Mouse (Mus musculus) hindbrain, embryonic 15.5 days (tissue): Measurements from ENCODE around the gene Eln. TPM values are rescaled to one million over a fixed set of nuclear protein-coding genes. Genes with fewer than 3 reads are reported as not detected.

Experiments
- ATAC-seq: fragments of 200-750 bp; cut with Nextera tagmentation; 2 replicates; pipeline ENCODE4 v1.8.0; 2017; ENCODE audit warnings: low read depth, moderate number of reproducible peaks, moderate TSS enrichment; ENCODE audit not compliant: low FRiP score
- H3K27ac ChIP-seq: fragments of 300-500 bp; sonication (generic); replicated peaks from 2 replicates; pipeline ENCODE4 v1.5.1; 2015; ENCODE audit warnings: mild to moderate bottlenecking, inconsistent platforms
- H3K27me3 ChIP-seq: fragments of 300-500 bp; sonication (generic); 2 replicates; pipeline ENCODE4 v1.6.1; 2015; ENCODE audit warnings: control low read depth, inconsistent platforms
- H3K36me3 ChIP-seq: fragments of 300-500 bp; sonication (generic); 2 replicates; pipeline ENCODE4 v1.6.1; 2015; ENCODE audit warnings: control low read depth, inconsistent platforms
- H3K4me1 ChIP-seq: fragments of 300-500 bp; sonication (generic); replicated peaks from 2 replicates; pipeline ENCODE4 v1.6.1; 2015; ENCODE audit warnings: control low read depth, inconsistent platforms
- H3K4me2 ChIP-seq: fragments of 300-500 bp; sonication (generic); 2 replicates; pipeline ENCODE4 v1.6.1; 2015; ENCODE audit warnings: moderate library complexity, mild to moderate bottlenecking, inconsistent platforms
- H3K4me3 ChIP-seq: fragments of 300-500 bp; sonication (generic); 2 replicates; pipeline ENCODE4 v1.5.1; 2015; ENCODE audit warnings: mild to moderate bottlenecking, inconsistent platforms
- H3K9ac ChIP-seq: fragments of 300-500 bp; sonication (generic); 2 replicates; pipeline ENCODE4 v1.6.1; 2015; ENCODE audit warnings: inconsistent platforms
- H3K9me3 ChIP-seq: fragments of 300-500 bp; sonication (generic); 2 replicates; pipeline ENCODE4 v1.6.1; 2016; ENCODE audit warnings: control low read depth, inconsistent platforms
- WGBS: fragments of 180-500 bp; shearing (Covaris S2); methylation state at CpG from one replicate; pipeline ENCODE4 v1.1.7; 2015; 5-methylcytosine and 5-hydroxymethylcytosine counted together
- polyA plus RNA-seq: library from polyadenylated mRNA; unstranded; fragments of >200 nt; fragmentation: Nextera tagmentation; extraction: Ambion mirVana; gene quantifications from 2 replicates; pipeline ENCODE4 v1.2.1, GENCODE M21; 2015

Gene Eln
- polyA plus RNA-seq, 1 experiment from 2014 or later, result 21.0 TPM

- peaks cover 15% of the 10 kb centered on the region for H3K36me3 ChIP-seq
- no peaks in the 10 kb centered on the region for H3K27me3 ChIP-seq
- H3K9me3 ChIP-seq, result no peaks in the 10 kb centered on the region
- H3K27ac ChIP-seq, result no peak overlapping the region
- H3K4me1 ChIP-seq, result peaks cover 29% of the 10 kb centered on the region
- H3K4me3 ChIP-seq, result no peak overlapping the region
- ATAC-seq, result no peak
- 59% methylated on average over 8 of the region's 8 CpGs for WGBS
- no peak overlapping the region for H3K9ac ChIP-seq
- no peak overlapping the region for H3K4me2 ChIP-seq
Observed at GRCm38 (mm10) chr5:134678827-134679546, 68.1 kb downstream of the Eln start.

GRCm38 (mm10) chr5:134678031-134678430, 69.1 kb downstream of the Eln start:
- ATAC-seq, result no peak
- no peak overlapping the region for H3K27ac ChIP-seq
- no peak overlapping the region for H3K4me2 ChIP-seq
- H3K4me3 ChIP-seq, result no peak overlapping the region
- WGBS, result 88% methylated on average over 3 of the region's 3 CpGs
- H3K9ac ChIP-seq, result no peak overlapping the region
- no peaks in the 10 kb centered on the region for H3K27me3 ChIP-seq
- no peaks in the 10 kb centered on the region for H3K9me3 ChIP-seq
- H3K4me1 ChIP-seq, result peaks cover 29% of the 10 kb centered on the region
- peaks cover 9% of the 10 kb centered on the region for H3K36me3 ChIP-seq

- Histone ChIP-seq H3K4me3 (no peak overlapping the region), H3K4me2 (no peak overlapping the region), H3K4me1 (peaks cover 29% of the 10 kb centered on the region), H3K36me3 (peaks cover 9% of the 10 kb centered on the region), H3K27ac (no peak overlapping the region), H3K9me3 (no peaks in the 10 kb centered on the region), H3K27me3 (no peaks in the 10 kb centered on the region), H3K9ac (no peak overlapping the region)
- no peak for ATAC-seq
- WGBS, result 86% methylated on average over 5 of the region's 5 CpGs
Observed at GRCm38 (mm10) chr5:134677491-134677890, 69.6 kb downstream of the Eln start.

GRCm38 (mm10) chr5:134675956-134676759, 71.0 kb downstream of the Eln start:
- peak overlapping the region; percentile 30 for H3K9ac ChIP-seq
- H3K27ac ChIP-seq, result peak overlapping the region; percentile 79
- WGBS, result 2% methylated on average over 14 of the region's 14 CpGs
- no peaks in the 10 kb centered on the region for H3K9me3 ChIP-seq
- H3K4me2 ChIP-seq, result peak overlapping the region; percentile 51
- peak overlapping the region; percentile 31 for H3K4me3 ChIP-seq
- no peaks in the 10 kb centered on the region for H3K27me3 ChIP-seq
- H3K4me1 ChIP-seq, result peaks cover 37% of the 10 kb centered on the region
- H3K36me3 ChIP-seq, result peaks cover 15% of the 10 kb centered on the region
- ATAC-seq, result peak; percentile 82

- Histone ChIP-seq H3K4me2 (no peak overlapping the region), H3K4me3 (no peak overlapping the region), H3K9me3 (no peaks in the 10 kb centered on the region), H3K9ac (no peak overlapping the region), H3K27me3 (no peaks in the 10 kb centered on the region), H3K4me1 (peaks cover 30% of the 10 kb centered on the region), H3K36me3 (peaks cover 15% of the 10 kb centered on the region), H3K27ac (no peak overlapping the region)
- no peak for ATAC-seq
- 66% methylated on average over 5 of the region's 5 CpGs for WGBS
Observed at GRCm38 (mm10) chr5:134674977-134675376, 72.1 kb downstream of the Eln start.

- H3K9ac ChIP-seq, result no peak overlapping the region
- H3K4me3 ChIP-seq, result no peak overlapping the region
- peaks cover 30% of the 10 kb centered on the region for H3K4me1 ChIP-seq
- H3K9me3 ChIP-seq, result no peaks in the 10 kb centered on the region
- H3K4me2 ChIP-seq, result no peak overlapping the region
- H3K27me3 ChIP-seq, result no peaks in the 10 kb centered on the region
- peaks cover 38% of the 10 kb centered on the region for H3K36me3 ChIP-seq
- ATAC-seq, result no peak
- H3K27ac ChIP-seq, result no peak overlapping the region
- WGBS, result 93% methylated on average over 6 of the region's 6 CpGs
Observed at GRCm38 (mm10) chr5:134672611-134673010, 74.5 kb downstream of the Eln start.

- Histone ChIP-seq H3K36me3 (peaks cover 42% of the 10 kb centered on the region), H3K4me1 (peaks cover 27% of the 10 kb centered on the region), H3K9ac (no peak overlapping the region), H3K27ac (peak overlapping the region; percentile 60; the same call in 1 of the 2 replicates), H3K27me3 (no peaks in the 10 kb centered on the region), H3K9me3 (no peaks in the 10 kb centered on the region), H3K4me2 (no peak overlapping the region), H3K4me3 (no peak overlapping the region)
- no peak for ATAC-seq
- WGBS, result 53% methylated on average over 1 of the region's 1 CpGs
Observed at GRCm38 (mm10) chr5:134672198-134672516, 75.0 kb downstream of the Eln start.

- no peaks in the 10 kb centered on the region for H3K9me3 ChIP-seq
- peak overlapping the region; percentile 60; the same call in 1 of the 2 replicates for H3K27ac ChIP-seq
- H3K36me3 ChIP-seq, result peaks cover 45% of the 10 kb centered on the region
- H3K27me3 ChIP-seq, result no peaks in the 10 kb centered on the region
- no peak for ATAC-seq
- WGBS, result 36% methylated on average over 17 of the region's 17 CpGs
- H3K4me2 ChIP-seq, result no peak overlapping the region
- H3K9ac ChIP-seq, result no peak overlapping the region
- peaks cover 21% of the 10 kb centered on the region for H3K4me1 ChIP-seq
- H3K4me3 ChIP-seq, result no peak overlapping the region
Observed at GRCm38 (mm10) chr5:134671335-134672197, 75.6 kb downstream of the Eln start.

- H3K27me3 ChIP-seq, result no peaks in the 10 kb centered on the region
- H3K36me3 ChIP-seq, result peaks cover 65% of the 10 kb centered on the region
- H3K4me3 ChIP-seq, result no peak overlapping the region
- no peak for ATAC-seq
- H3K4me2 ChIP-seq, result no peak overlapping the region
- WGBS, result 76% methylated on average over 20 of the region's 20 CpGs
- no peak overlapping the region for H3K9ac ChIP-seq
- peaks cover 8% of the 10 kb centered on the region; the same call in 1 of the 2 replicates for H3K4me1 ChIP-seq
- no peaks in the 10 kb centered on the region for H3K9me3 ChIP-seq
- no peak overlapping the region for H3K27ac ChIP-seq
Observed at GRCm38 (mm10) chr5:134669001-134669708, 78.0 kb downstream of the Eln start.

- no peak overlapping the region for H3K4me3 ChIP-seq
- no peak overlapping the region for H3K27ac ChIP-seq
- ATAC-seq, result no peak
- no peaks in the 10 kb centered on the region for H3K27me3 ChIP-seq
- H3K9me3 ChIP-seq, result no peaks in the 10 kb centered on the region
- 34% methylated on average over 8 of the region's 8 CpGs for WGBS
- no peak overlapping the region for H3K4me2 ChIP-seq
- H3K4me1 ChIP-seq, result peaks cover 8% of the 10 kb centered on the region; the same call in 1 of the 2 replicates
- no peak overlapping the region for H3K9ac ChIP-seq
- H3K36me3 ChIP-seq, result peaks cover 67% of the 10 kb centered on the region
Observed at GRCm38 (mm10) chr5:134668495-134668894, 78.6 kb downstream of the Eln start.

GRCm38 (mm10) chr5:134656708-134657107, 90.4 kb downstream of the Eln start:
- no peaks in the 10 kb centered on the region for H3K27me3 ChIP-seq
- no peak overlapping the region for H3K4me2 ChIP-seq
- H3K4me3 ChIP-seq, result no peak overlapping the region
- H3K9me3 ChIP-seq, result no peaks in the 10 kb centered on the region
- ATAC-seq, result no peak
- 63% methylated on average over 4 of the region's 4 CpGs for WGBS
- H3K9ac ChIP-seq, result no peak overlapping the region
- peaks cover 39% of the 10 kb centered on the region for H3K36me3 ChIP-seq
- H3K4me1 ChIP-seq, result no peaks in the 10 kb centered on the region; the same call in 1 of the 2 replicates
- no peak overlapping the region for H3K27ac ChIP-seq
